Mouse (Mus musculus) mature B cell (primary cell): ENCODE measurements at regions not wholly inside any gene's neighbourhood (a gene's known extent, or its start where the extent isn't known, plus 50 kb on each side); places are given as distances from the start of the nearest gene placed in this dataset.

Source experiments
- in situ Hi-C: fragments of 300-500 bp; cut with MboI; formaldehyde crosslinking; loops from 2 replicates; pipeline ENCODE4 v1.14.3; 2019

GRCm38 (mm10) chr8:26680891-26681381 is 296.2 kb upstream of the Zfp703 start:
- in situ Hi-C loops, result no loop called here

GRCm38 (mm10) chr8:26687146-26687545 is 290.0 kb upstream of the Zfp703 start:
- in situ Hi-C loops, result no loop called here

- in situ Hi-C loops, result no loop called here
Observed at GRCm38 (mm10) chr8:26688035-26688434, 289.1 kb upstream of the Zfp703 start.

- in situ Hi-C loops, result no loop called here
Observed at GRCm38 (mm10) chr8:26688745-26689478, 288.2 kb upstream of the Zfp703 start.

- in situ Hi-C loops, result no loop called here
Observed at GRCm38 (mm10) chr8:26689479-26690177, 287.5 kb upstream of the Zfp703 start.

GRCm38 (mm10) chr8:26690178-26690735 is 286.9 kb upstream of the Zfp703 start:
- in situ Hi-C loops, result no loop called here

GRCm38 (mm10) chr8:26697579-26698084 is 279.5 kb upstream of the Zfp703 start:
- in situ Hi-C loops, result no loop called here

GRCm38 (mm10) chr8:26698580-26698979 is 278.5 kb upstream of the Zfp703 start:
- in situ Hi-C loops, result no loop called here

GRCm38 (mm10) chr8:26706048-26706767 is 270.9 kb upstream of the Zfp703 start:
- in situ Hi-C loops, result no loop called here

GRCm38 (mm10) chr8:26706768-26707156 is 270.4 kb upstream of the Zfp703 start:
- in situ Hi-C loops, result no loop called here

GRCm38 (mm10) chr8:26713836-26714235 is 263.3 kb upstream of the Zfp703 start:
- in situ Hi-C loops, result no loop called here

GRCm38 (mm10) chr8:26714714-26715113 is 262.4 kb upstream of the Zfp703 start:
- in situ Hi-C loops, result no loop called here

GRCm38 (mm10) chr8:26718409-26719355 is 258.4 kb upstream of the Zfp703 start:
- in situ Hi-C loops, result no loop called here

GRCm38 (mm10) chr8:26722766-26723165 is 254.4 kb upstream of the Zfp703 start:
- in situ Hi-C loops, result no loop called here

- in situ Hi-C loops, result no loop called here
Observed at GRCm38 (mm10) chr8:26724628-26725027, 252.5 kb upstream of the Zfp703 start.

- in situ Hi-C loops, result no loop called here
Observed at GRCm38 (mm10) chr8:26725521-26725920, 251.6 kb upstream of the Zfp703 start.

- in situ Hi-C loops, result no loop called here
Observed at GRCm38 (mm10) chr8:26729351-26729750, 247.8 kb upstream of the Zfp703 start.

- in situ Hi-C loops, result no loop called here
Observed at GRCm38 (mm10) chr8:26731111-26731510, 246.0 kb upstream of the Zfp703 start.

GRCm38 (mm10) chr8:26744424-26744823 is 232.7 kb upstream of the Zfp703 start:
- in situ Hi-C loops, result no loop called here

- in situ Hi-C loops, result no loop called here
Observed at GRCm38 (mm10) chr8:26746811-26747210, 230.3 kb upstream of the Zfp703 start.
